In genomic region chr15:102458904-102459317, GRCm38 (mm10) we compare ENCODE assay signal across 8 mouse cellular contexts. TPM values are rescaled to one million over a fixed set of nuclear protein-coding genes. Genes with fewer than 3 reads are reported as not detected.
DNase-seq lines count a peak whose midpoint lies in the region; ATAC-seq and TF ChIP-seq lines count a peak whose summit lies in the region.

TSS of gene Prr13 (plus strand) at chr15:102459028.

- H3K9me3 ChIP-seq in ES-Bruce4 (replicated peaks; ENCODE audit: control insufficient read depth, insufficient read depth, low read length, poor library complexity, severe bottlenecking) = no peaks in the 10 kb centered on the region
- no peaks in the 10 kb centered on the region for H3K9me3 ChIP-seq in forebrain, embryonic 13.5 days (replicated peaks)
- H3K9me3 ChIP-seq in liver, postnatal 0 days (ENCODE audit: low read length) = no peaks in the 10 kb centered on the region
- H3K9me3 ChIP-seq in neural tube, embryonic 14.5 days (ENCODE audit: control insufficient read depth, low read length) = no peaks in the 10 kb centered on the region

- H3K27ac ChIP-seq in ES-Bruce4 (ENCODE audit: insufficient read depth, low read length) = peak within 1 kb of the TSS; percentile 78
- no peak within 1 kb of the TSS for H3K27ac ChIP-seq in forebrain, embryonic 13.5 days
- H3K27ac ChIP-seq in liver, postnatal 0 days (ENCODE audit: low read depth) = peak within 1 kb of the TSS; percentile 80
- no peak within 1 kb of the TSS for H3K27ac ChIP-seq in neural tube, embryonic 14.5 days (ENCODE audit: low read depth, low read length)

- under 1% methylated on average over 19 of the region's 19 CpGs for WGBS in forebrain, embryonic 13.5 days
- under 1% methylated on average over 19 of the region's 19 CpGs for WGBS in large intestine, adult 2 months
- under 1% methylated on average over 19 of the region's 19 CpGs for WGBS in liver, postnatal 0 days (ENCODE audit: insufficient replicate concordance)
- under 1% methylated on average over 19 of the region's 19 CpGs for WGBS in neural tube, embryonic 14.5 days

- TF ChIP-seq CTCF in ES-Bruce4 (IDR thresholded peaks at IDR 0.05; ENCODE audit: low read depth, low read length) = peak; percentile 19
- peak; percentile 86 for TF ChIP-seq CTCF in liver, postnatal 0 days (IDR thresholded peaks at IDR 0.05; ENCODE audit: low read depth)

- peak; percentile 59 for TF ChIP-seq POLR2A in ES-Bruce4 (IDR thresholded peaks at IDR 0.05; ENCODE audit: insufficient read depth, low read length)

- peak within 1 kb of the TSS; percentile 81 for H3K9ac ChIP-seq in ES-Bruce4 (ENCODE audit: low read depth, poor library complexity, severe bottlenecking)
- H3K9ac ChIP-seq in forebrain, embryonic 13.5 days = peak within 1 kb of the TSS; percentile 47
- H3K9ac ChIP-seq in liver, postnatal 0 days (replicated peaks) = peak within 1 kb of the TSS; percentile 64
- H3K9ac ChIP-seq in neural tube, embryonic 14.5 days (replicated peaks; ENCODE audit: low read depth, low read length) = peak within 1 kb of the TSS; percentile 42; the same call in 1 of the 2 replicates

- H3K4me2 ChIP-seq in forebrain, embryonic 13.5 days = peak within 1 kb of the TSS; percentile 62
- peak within 1 kb of the TSS; percentile 90 for H3K4me2 ChIP-seq in liver, postnatal 0 days (ENCODE audit: low read depth, low read length)
- H3K4me2 ChIP-seq in neural tube, embryonic 14.5 days (ENCODE audit: low read depth, low read length) = peak within 1 kb of the TSS; percentile 66

- intact Hi-C loops in heart, postnatal 10 days (cut with DNase I) = loop anchor here (5.0 kb wide), 1 partner anchor 67 kb away; no protein-coding TSS in a partner anchor

- 0 out of 2 replicates have a peak, but pooled peaks have one; percentile 29 for TF ChIP-seq EP300 in ES-Bruce4 (IDR thresholded peaks at IDR 0.05; ENCODE audit: insufficient read depth, low read depth, low read length)
- peak; percentile 56; the same call in 1 of the 2 replicates for TF ChIP-seq EP300 in liver, postnatal 0 days (IDR thresholded peaks at IDR 0.05; ENCODE audit: low read depth)

- H3K4me1 ChIP-seq in ES-Bruce4 (ENCODE audit: control insufficient read depth, insufficient read depth, low read length) = peaks cover 4% of the 10 kb centered on the region
- peaks cover 19% of the 10 kb centered on the region for H3K4me1 ChIP-seq in forebrain, embryonic 13.5 days
- H3K4me1 ChIP-seq in liver, postnatal 0 days (ENCODE audit: insufficient read depth) = peaks cover 34% of the 10 kb centered on the region
- H3K4me1 ChIP-seq in neural tube, embryonic 14.5 days (ENCODE audit: control insufficient read depth, insufficient read depth, low read length) = 0 out of 2 replicates have a peak, but pooled peaks cover 8% of the 10 kb centered on the region

- peaks cover 7% of the 10 kb centered on the region; the same call in 1 of the 2 replicates for H3K36me3 ChIP-seq in ES-Bruce4 (ENCODE audit: control insufficient read depth, insufficient read depth, low read length, poor library complexity, severe bottlenecking)
- peaks cover 6% of the 10 kb centered on the region; the same call in 1 of the 2 replicates for H3K36me3 ChIP-seq in forebrain, embryonic 13.5 days (ENCODE audit: poor library complexity, severe bottlenecking)
- H3K36me3 ChIP-seq in liver, postnatal 0 days (replicated peaks; ENCODE audit: insufficient read depth, low read length) = peaks cover 19% of the 10 kb centered on the region
- H3K36me3 ChIP-seq in neural tube, embryonic 14.5 days (ENCODE audit: control insufficient read depth, insufficient read depth, low read length) = peaks cover 3% of the 10 kb centered on the region; the same call in 1 of the 2 replicates

- peak; percentile 92 to 93 for DNase-seq in heart, postnatal 10 days
- peak; percentile 100 for DNase-seq in large intestine, adult 2 months (ENCODE audit: low read depth, low spot score)
- peak; percentile 92 for DNase-seq in liver, postnatal 0 days
- DNase-seq in testis, postnatal 10 days (ENCODE audit: low spot score) = peak; percentile 83

- no peaks in the 10 kb centered on the region for H3K27me3 ChIP-seq in ES-Bruce4 (ENCODE audit: control insufficient read depth, insufficient read depth, low read length, poor library complexity, severe bottlenecking)
- no peaks in the 10 kb centered on the region for H3K27me3 ChIP-seq in forebrain, embryonic 13.5 days
- H3K27me3 ChIP-seq in liver, postnatal 0 days (ENCODE audit: insufficient read depth, low read length) = no peaks in the 10 kb centered on the region
- H3K27me3 ChIP-seq in neural tube, embryonic 14.5 days (ENCODE audit: control insufficient read depth, insufficient read depth, low read length) = no peaks in the 10 kb centered on the region

- peak; percentile 96 for ATAC-seq in cerebellum, adult (ENCODE audit: insufficient number of reproducible peaks, low FRiP score, low TSS enrichment)
- ATAC-seq in forebrain, embryonic 13.5 days = peak; percentile 91
- peak; percentile 88 for ATAC-seq in liver, postnatal 0 days
- peak; percentile 85 for ATAC-seq in neural tube, embryonic 14.5 days (ENCODE audit: low read depth)

- peak within 1 kb of the TSS; percentile 89 for H3K4me3 ChIP-seq in ES-Bruce4 (ENCODE audit: low read depth, low read length)
- peak within 1 kb of the TSS; percentile 47 for H3K4me3 ChIP-seq in forebrain, embryonic 13.5 days
- H3K4me3 ChIP-seq in liver, postnatal 0 days (ENCODE audit: low read depth, low read length) = peak within 1 kb of the TSS; percentile 59
- H3K4me3 ChIP-seq in neural tube, embryonic 14.5 days (ENCODE audit: low read depth, low read length) = peak within 1 kb of the TSS; percentile 41

RNA-seq across cellular contexts. Expression of gene Prr13, which starts in this region (rescaled TPM):
- 49.7 and 55.4 TPM in 2 replicates for polyA plus RNA-seq in ES-Bruce4 (2011; ENCODE audit: insufficient read depth, insufficient read length, low read depth, missing spikeins)
- 88.9 and 90.9 TPM in 2 replicates for polyA plus RNA-seq in forebrain, embryonic 13.5 days (2015; fragmentation: Nextera tagmentation; extraction: Ambion mirVana)
- total RNA-seq in heart, postnatal 10 days (2021) = 10 to 100 TPM; 23.3 to 27.3 TPM
- polyA plus RNA-seq in large intestine, adult 2 months (2012; rRNA removed) = 734 and 781 TPM in 2 replicates
- 76.0 and 77.2 TPM in 2 replicates for polyA plus RNA-seq in liver, postnatal 0 days (2015; fragmentation: Nextera tagmentation; extraction: Ambion mirVana)
- polyA plus RNA-seq in neural tube, embryonic 14.5 days (2014; fragmentation: Nextera tagmentation; extraction: Ambion mirVana) = 85.8 and 104 TPM in 2 replicates

Comparison
In these comparisons a context has a peak if more than half of its experiments do, and no peak if none do; other contexts are left out.
1. H3K27ac ChIP-seq: peak in ES-Bruce4 (single experiment) and liver, postnatal 0 days (single experiment); none in forebrain, embryonic 13.5 days (single experiment) and neural tube, embryonic 14.5 days (single experiment).
2. Peak in every context shown above with its lines, with median percentiles within 50 percentile points of each other: H3K4me3 ChIP-seq, H3K9ac ChIP-seq, ATAC-seq, H3K4me2 ChIP-seq and DNase-seq.